Mouse (Mus musculus) hindbrain, embryonic 14.5 days (tissue): ENCODE data around the gene Ncln. TPM values are rescaled to one million over a fixed set of nuclear protein-coding genes. Genes with fewer than 3 reads are reported as not detected.

Experiments used
- ATAC-seq: fragments of 200-750 bp; cut with Nextera tagmentation; 2 replicates; pipeline ENCODE4 v1.8.0; 2017; ENCODE audit warnings: moderate number of reproducible peaks, mild to moderate bottlenecking, moderate TSS enrichment, moderate library complexity; ENCODE audit not compliant: low FRiP score
- DNase-seq: peaks from one replicate; pipeline ENCODE4 v3.0.0-alpha.2; 2015; ENCODE audit warnings: low spot score
- H3K27ac ChIP-seq: fragments of 300-500 bp; sonication (generic); 2 replicates; pipeline ENCODE4 v1.5.1; 2014; ENCODE audit warnings: mild to moderate bottlenecking, moderate library complexity
- H3K27me3 ChIP-seq: fragments of 300-500 bp; sonication (generic); 2 replicates; pipeline ENCODE4 v1.6.1; 2014; ENCODE audit warnings: mild to moderate bottlenecking, low read length, mixed read lengths; ENCODE audit not compliant: control insufficient read depth, insufficient read depth
- H3K36me3 ChIP-seq: fragments of 300-500 bp; sonication (generic); replicated peaks from 2 replicates; pipeline ENCODE4 v1.6.1; 2014; ENCODE audit not compliant: control insufficient read depth, insufficient read depth
- H3K4me1 ChIP-seq: fragments of 300-500 bp; sonication (generic); replicated peaks from 2 replicates; pipeline ENCODE4 v1.6.1; 2014; ENCODE audit warnings: antibody characterized with exemption, low read length, mixed read lengths; ENCODE audit not compliant: control insufficient read depth, insufficient read depth
- H3K4me2 ChIP-seq: fragments of 300-500 bp; sonication (generic); replicated peaks from 2 replicates; pipeline ENCODE4 v1.6.1; 2014; ENCODE audit warnings: mild to moderate bottlenecking, moderate library complexity
- H3K4me3 ChIP-seq: fragments of 300-500 bp; sonication (generic); replicated peaks from 2 replicates; pipeline ENCODE4 v1.5.1; 2014; ENCODE audit warnings: mild to moderate bottlenecking, low read length
- H3K9ac ChIP-seq: fragments of 300-500 bp; sonication (generic); 2 replicates; pipeline ENCODE4 v1.6.1; 2014
- H3K9me3 ChIP-seq: fragments of 300-500 bp; sonication (generic); 2 replicates; pipeline ENCODE4 v1.6.1; 2016; ENCODE audit warnings: low read length; ENCODE audit not compliant: control insufficient read depth
- WGBS: fragments of 180-500 bp; shearing (Covaris S2); extraction: QIAGEN DNeasy Blood & Tissue Kit; methylation state at CpG from one replicate; pipeline ENCODE4 v1.1.7; 2014; 5-methylcytosine and 5-hydroxymethylcytosine counted together
- polyA plus RNA-seq: library from polyadenylated mRNA; unstranded; fragments of >200 nt; fragmentation: Nextera tagmentation; extraction: Ambion mirVana; gene quantifications from 2 replicates; pipeline ENCODE4 v1.2.1, GENCODE M21; 2014

Gene Ncln
- polyA plus RNA-seq, 1 experiment from 2014 or later: 59.0 TPM

GRCm38 (mm10) chr10:81467670-81468235, 28.4 kb downstream of the Ncln start:
- no peak for ATAC-seq
- H3K36me3 ChIP-seq: peaks cover 63% of the 10 kb centered on the region
- 88% methylated on average over 16 of the region's 16 CpGs for WGBS
- H3K27me3 ChIP-seq: peaks cover 29% of the 10 kb centered on the region
- no peak overlapping the region for H3K4me2 ChIP-seq
- H3K27ac ChIP-seq: no peak overlapping the region
- H3K9ac ChIP-seq: no peak overlapping the region
- no peak overlapping the region for H3K4me3 ChIP-seq
- H3K9me3 ChIP-seq: no peaks in the 10 kb centered on the region
- H3K4me1 ChIP-seq: peaks cover 27% of the 10 kb centered on the region
- no peak for DNase-seq

- H3K27ac ChIP-seq: no peak overlapping the region
- H3K27me3 ChIP-seq: peaks cover 37% of the 10 kb centered on the region
- H3K4me3 ChIP-seq: no peak overlapping the region
- H3K9me3 ChIP-seq: no peaks in the 10 kb centered on the region
- no peak overlapping the region for H3K9ac ChIP-seq
- 71% methylated on average over 14 of the region's 14 CpGs for WGBS
- ATAC-seq (no peak), DNase-seq (no peak)
- H3K4me2 ChIP-seq: no peak overlapping the region
- H3K36me3 ChIP-seq: peaks cover 71% of the 10 kb centered on the region
- peaks cover 18% of the 10 kb centered on the region for H3K4me1 ChIP-seq
Measured at GRCm38 (mm10) chr10:81466881-81467280, 29.3 kb downstream of the Ncln start.

- peaks cover 45% of the 10 kb centered on the region for H3K27me3 ChIP-seq
- H3K4me1 ChIP-seq: peaks cover 13% of the 10 kb centered on the region; the same call in 1 of the 2 replicates
- H3K9ac ChIP-seq: no peak overlapping the region
- H3K36me3 ChIP-seq: peaks cover 76% of the 10 kb centered on the region
- H3K9me3 ChIP-seq: no peaks in the 10 kb centered on the region
- WGBS: 84% methylated on average over 2 of the region's 2 CpGs
- no peak overlapping the region for H3K4me2 ChIP-seq
- H3K4me3 ChIP-seq: no peak overlapping the region
- ATAC-seq: no peak
- no peak for DNase-seq
- no peak overlapping the region for H3K27ac ChIP-seq
Measured at GRCm38 (mm10) chr10:81466066-81466465, 30.1 kb downstream of the Ncln start.

GRCm38 (mm10) chr10:81465265-81465645, 30.9 kb downstream of the Ncln start:
- Histone ChIP-seq H3K27me3 (peaks cover 53% of the 10 kb centered on the region), H3K36me3 (peaks cover 71% of the 10 kb centered on the region), H3K4me1 (peaks cover 8% of the 10 kb centered on the region; the same call in 1 of the 2 replicates), H3K4me3 (no peak overlapping the region), H3K9me3 (no peaks in the 10 kb centered on the region), H3K9ac (no peak overlapping the region), H3K4me2 (no peak overlapping the region), H3K27ac (no peak overlapping the region)
- ATAC-seq (peak; percentile 15; the same call in 1 of the 2 replicates), DNase-seq (no peak)
- WGBS: 3% methylated on average over 5 of the region's 5 CpGs

GRCm38 (mm10) chr10:81464405-81465264, 31.6 kb downstream of the Ncln start:
- 3% methylated on average over 31 of the region's 33 CpGs for WGBS
- no peak overlapping the region for H3K27ac ChIP-seq
- peaks cover 8% of the 10 kb centered on the region; the same call in 1 of the 2 replicates for H3K4me1 ChIP-seq
- peaks cover 66% of the 10 kb centered on the region for H3K36me3 ChIP-seq
- ATAC-seq: peak; percentile 54
- peaks cover 55% of the 10 kb centered on the region for H3K27me3 ChIP-seq
- no peak overlapping the region for H3K9ac ChIP-seq
- no peaks in the 10 kb centered on the region for H3K9me3 ChIP-seq
- no peak for DNase-seq
- H3K4me3 ChIP-seq: peak overlapping the region; percentile 15
- peak overlapping the region; percentile 39 for H3K4me2 ChIP-seq

- H3K27ac ChIP-seq: no peak overlapping the region
- peaks cover 56% of the 10 kb centered on the region for H3K36me3 ChIP-seq
- H3K4me3 ChIP-seq: no peak overlapping the region
- WGBS: 78% methylated on average over 4 of the region's 4 CpGs
- H3K4me1 ChIP-seq: peaks cover 8% of the 10 kb centered on the region; the same call in 1 of the 2 replicates
- DNase-seq: no peak
- H3K4me2 ChIP-seq: no peak overlapping the region
- H3K9me3 ChIP-seq: no peaks in the 10 kb centered on the region
- H3K27me3 ChIP-seq: peaks cover 55% of the 10 kb centered on the region
- H3K9ac ChIP-seq: no peak overlapping the region
- ATAC-seq: no peak
Measured at GRCm38 (mm10) chr10:81463531-81463930, 32.7 kb downstream of the Ncln start.

- H3K4me2 ChIP-seq: no peak overlapping the region
- H3K27ac ChIP-seq: no peak overlapping the region
- peaks cover 8% of the 10 kb centered on the region; the same call in 1 of the 2 replicates for H3K4me1 ChIP-seq
- 76% methylated on average over 7 of the region's 7 CpGs for WGBS
- no peak overlapping the region for H3K4me3 ChIP-seq
- no peak overlapping the region for H3K9ac ChIP-seq
- H3K36me3 ChIP-seq: peaks cover 51% of the 10 kb centered on the region
- ATAC-seq (no peak), DNase-seq (no peak)
- H3K27me3 ChIP-seq: peaks cover 55% of the 10 kb centered on the region
- no peaks in the 10 kb centered on the region for H3K9me3 ChIP-seq
Measured at GRCm38 (mm10) chr10:81462917-81463316, 33.3 kb downstream of the Ncln start.

- Histone ChIP-seq H3K4me1 (peaks cover 8% of the 10 kb centered on the region; the same call in 1 of the 2 replicates), H3K27ac (no peak overlapping the region), H3K4me2 (no peak overlapping the region), H3K27me3 (peaks cover 58% of the 10 kb centered on the region), H3K4me3 (no peak overlapping the region), H3K36me3 (peaks cover 46% of the 10 kb centered on the region), H3K9ac (no peak overlapping the region), H3K9me3 (no peaks in the 10 kb centered on the region)
- 40% methylated on average over 7 of the region's 7 CpGs for WGBS
- ATAC-seq: no peak
- DNase-seq: no peak
Measured at GRCm38 (mm10) chr10:81462415-81462804, 33.8 kb downstream of the Ncln start.

- no peak overlapping the region for H3K4me3 ChIP-seq
- ATAC-seq (no peak), DNase-seq (no peak)
- no peak overlapping the region for H3K4me2 ChIP-seq
- 10% methylated on average over 16 of the region's 16 CpGs for WGBS
- no peak overlapping the region for H3K9ac ChIP-seq
- H3K36me3 ChIP-seq: peaks cover 40% of the 10 kb centered on the region
- no peak overlapping the region for H3K27ac ChIP-seq
- H3K9me3 ChIP-seq: no peaks in the 10 kb centered on the region
- H3K4me1 ChIP-seq: peaks cover 8% of the 10 kb centered on the region; the same call in 1 of the 2 replicates
- peaks cover 59% of the 10 kb centered on the region for H3K27me3 ChIP-seq
Measured at GRCm38 (mm10) chr10:81461673-81462414, 34.3 kb downstream of the Ncln start.
